Mouse (Mus musculus): ENCODE data around the gene Cldn13. TPM values are rescaled to one million over a fixed set of nuclear protein-coding genes. Genes with fewer than 3 reads are reported as not detected.

Cldn13 gene
- not detected for polyA plus RNA-seq (2017; shearing (Covaris generic))

GRCm38 (mm10) chr5:134915311-134915710 lies at the start of gene Cldn13:
Gene Cldn13, minus strand, starts transcription at chr5:134915526.

GRCm38 (mm10) chr5:134946857-134947255 lies 31.5 kb upstream of the Cldn13 start, which contains the start of gene Cldn4:
Gene Cldn4, minus strand, starts transcription at chr5:134946934.

GRCm38 (mm10) chr5:134932179-134932902 lies 17.0 kb upstream of the Cldn13 start, which contains the start of gene Mettl27:
Gene Mettl27, plus strand, starts transcription at chr5:134932368.

GRCm38 (mm10) chr5:134906633-134907032 lies 8.7 kb downstream of the Cldn13 start, which contains the start of gene Tmem270:
Gene Tmem270, minus strand, starts transcription at chr5:134906733.

Other genes with a start within 250 kb of the Cldn13 start
- 12.7 TPM for gene Limk1, start 226.9 kb downstream of the Cldn13 start, polyA plus RNA-seq (2017; shearing (Covaris generic))
- gene Eln, start 168.2 kb downstream of the Cldn13 start, polyA plus RNA-seq (2017; shearing (Covaris generic)), result 0.35 TPM
- not detected for gene Tmem270, start 8.8 kb downstream of the Cldn13 start, polyA plus RNA-seq (2017; shearing (Covaris generic))
- gene Mettl27, start 16.8 kb upstream of the Cldn13 start, polyA plus RNA-seq (2017; shearing (Covaris generic)), result 5.6 TPM
- gene Cldn4, start 31.4 kb upstream of the Cldn13 start, polyA plus RNA-seq (2017; shearing (Covaris generic)), result not detected
- gene Cldn3, start 70.7 kb upstream of the Cldn13 start, polyA plus RNA-seq (2017; shearing (Covaris generic)), result not detected
- gene Abhd11, start 93.6 kb upstream of the Cldn13 start, polyA plus RNA-seq (2017; shearing (Covaris generic)), result 74.8 TPM
- 7.1 TPM for gene Stx1a, start 108.0 kb upstream of the Cldn13 start, polyA plus RNA-seq (2017; shearing (Covaris generic))
- 9.6 TPM for gene Dnajc30, start 148.7 kb upstream of the Cldn13 start, polyA plus RNA-seq (2017; shearing (Covaris generic))
- 78.7 TPM for gene Bud23, start 149.4 kb upstream of the Cldn13 start, polyA plus RNA-seq (2017; shearing (Covaris generic))
- gene Vps37d, start 162.7 kb upstream of the Cldn13 start, polyA plus RNA-seq (2017; shearing (Covaris generic)), result not detected
- not detected for gene Mlxipl, start 174.4 kb upstream of the Cldn13 start, polyA plus RNA-seq (2017; shearing (Covaris generic))
- gene Tbl2, start 234.1 kb upstream of the Cldn13 start, polyA plus RNA-seq (2017; shearing (Covaris generic)), result 26.8 TPM

Measured in effector memory CD4-positive, alpha-beta T cell, adult 7 months (primary cell).